Mouse (Mus musculus) ES-Bruce4 (cell line): ENCODE measurements at regions not wholly inside any gene's neighbourhood (a gene's known extent, or its start where the extent isn't known, plus 50 kb on each side); places are given as distances from the start of the nearest gene placed in this dataset.

Experiments
- H3K27ac ChIP-seq: 2 replicates; pipeline ENCODE4 v1.5.1; 2012; ENCODE audit warnings: low read length, inconsistent platforms; ENCODE audit not compliant: insufficient read depth
- H3K27me3 ChIP-seq: 2 replicates; pipeline ENCODE4 v1.6.1; 2012; ENCODE audit warnings: mild to moderate bottlenecking, low read length, inconsistent platforms; ENCODE audit not compliant: control insufficient read depth, poor library complexity, insufficient read depth, severe bottlenecking
- H3K36me3 ChIP-seq: 2 replicates; pipeline ENCODE4 v1.6.1; 2012; ENCODE audit warnings: inconsistent platforms, mild to moderate bottlenecking, low read length, moderate library complexity; ENCODE audit not compliant: control insufficient read depth, poor library complexity, insufficient read depth, severe bottlenecking
- H3K4me1 ChIP-seq: one replicate; pipeline ENCODE4 v1.8.1; 2011; ENCODE audit warnings: low read length; ENCODE audit not compliant: control insufficient read depth, insufficient read depth
- H3K4me3 ChIP-seq: 2 replicates; pipeline ENCODE4 v1.5.1; 2011; ENCODE audit warnings: low read depth, mild to moderate bottlenecking, low read length
- H3K9ac ChIP-seq: 2 replicates; pipeline ENCODE4 v1.6.1; 2012; ENCODE audit warnings: low read depth, mild to moderate bottlenecking, inconsistent platforms; ENCODE audit not compliant: poor library complexity, severe bottlenecking
- H3K9me3 ChIP-seq: replicated peaks from 2 replicates; pipeline ENCODE4 v1.6.1; 2012; ENCODE audit warnings: mild to moderate bottlenecking, low read length, inconsistent platforms; ENCODE audit not compliant: control insufficient read depth, poor library complexity, insufficient read depth, severe bottlenecking
- CTCF ChIP-seq: IDR thresholded peaks from one replicate; pipeline ENCODE4 v1.8.1; 2011; ENCODE audit warnings: low read depth, low read length
- EP300 ChIP-seq: IDR thresholded peaks from 2 replicates; pipeline ENCODE4 v1.6.1; 2011; ENCODE audit warnings: low read depth, low read length; ENCODE audit not compliant: insufficient read depth
- POLR2A ChIP-seq: IDR thresholded peaks from one replicate; pipeline ENCODE4 v1.8.1; 2011; ENCODE audit warnings: low read length; ENCODE audit not compliant: insufficient read depth

DNA sequence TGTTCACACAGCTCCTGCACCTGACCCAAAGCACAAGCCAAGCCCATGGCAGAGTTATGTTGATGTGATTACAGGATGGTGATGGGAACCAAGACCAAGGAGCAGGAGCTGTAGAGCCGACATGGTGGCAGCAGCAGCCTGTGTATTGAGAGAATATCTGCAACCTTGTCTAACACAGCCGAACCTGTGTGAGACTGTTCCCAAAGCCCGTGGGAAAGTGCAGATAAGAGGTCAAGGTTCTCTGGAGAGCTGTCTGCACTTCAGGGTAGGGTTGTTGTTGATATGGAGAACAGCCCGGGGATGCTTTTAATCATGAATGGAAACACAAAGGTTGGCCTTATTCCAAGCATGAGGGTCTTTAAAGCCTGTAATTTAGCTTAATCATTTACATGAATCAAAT lies 110.4 kb downstream of the Adra2a start:
- Histone ChIP-seq H3K27ac (no peak overlapping the region), H3K9ac (no peak overlapping the region), H3K4me1 (no peaks in the 10 kb centered on the region), H3K27me3 (no peaks in the 10 kb centered on the region), H3K36me3 (no peaks in the 10 kb centered on the region), H3K9me3 (no peaks in the 10 kb centered on the region), H3K4me3 (no peak overlapping the region)
- no peak for TF ChIP-seq POLR2A
- no peak for TF ChIP-seq CTCF
- no peak for TF ChIP-seq EP300

DNA sequence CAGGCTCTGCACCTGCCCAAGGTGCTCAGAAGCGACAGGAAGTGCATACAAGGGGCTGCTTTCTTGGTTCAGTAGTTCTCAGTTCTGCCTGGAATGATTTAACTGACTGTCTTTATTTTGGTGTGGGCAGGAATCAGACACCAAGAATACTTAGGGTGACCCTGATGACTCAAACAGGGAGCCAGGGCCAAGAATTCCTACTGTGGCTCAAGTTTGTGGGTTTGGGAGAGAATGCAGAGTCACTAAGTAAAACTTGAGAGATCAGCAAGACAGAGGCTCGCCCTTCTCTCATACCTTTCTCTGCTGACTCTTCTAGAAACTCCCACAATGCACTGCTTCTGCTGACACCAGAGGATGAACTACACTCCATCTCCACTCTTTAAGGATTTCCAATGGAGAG lies 126.4 kb downstream of the Adra2a start:
- no peak overlapping the region for H3K4me3 ChIP-seq
- no peaks in the 10 kb centered on the region; the same call in 1 of the 2 replicates for H3K27me3 ChIP-seq
- no peaks in the 10 kb centered on the region for H3K36me3 ChIP-seq

DNA sequence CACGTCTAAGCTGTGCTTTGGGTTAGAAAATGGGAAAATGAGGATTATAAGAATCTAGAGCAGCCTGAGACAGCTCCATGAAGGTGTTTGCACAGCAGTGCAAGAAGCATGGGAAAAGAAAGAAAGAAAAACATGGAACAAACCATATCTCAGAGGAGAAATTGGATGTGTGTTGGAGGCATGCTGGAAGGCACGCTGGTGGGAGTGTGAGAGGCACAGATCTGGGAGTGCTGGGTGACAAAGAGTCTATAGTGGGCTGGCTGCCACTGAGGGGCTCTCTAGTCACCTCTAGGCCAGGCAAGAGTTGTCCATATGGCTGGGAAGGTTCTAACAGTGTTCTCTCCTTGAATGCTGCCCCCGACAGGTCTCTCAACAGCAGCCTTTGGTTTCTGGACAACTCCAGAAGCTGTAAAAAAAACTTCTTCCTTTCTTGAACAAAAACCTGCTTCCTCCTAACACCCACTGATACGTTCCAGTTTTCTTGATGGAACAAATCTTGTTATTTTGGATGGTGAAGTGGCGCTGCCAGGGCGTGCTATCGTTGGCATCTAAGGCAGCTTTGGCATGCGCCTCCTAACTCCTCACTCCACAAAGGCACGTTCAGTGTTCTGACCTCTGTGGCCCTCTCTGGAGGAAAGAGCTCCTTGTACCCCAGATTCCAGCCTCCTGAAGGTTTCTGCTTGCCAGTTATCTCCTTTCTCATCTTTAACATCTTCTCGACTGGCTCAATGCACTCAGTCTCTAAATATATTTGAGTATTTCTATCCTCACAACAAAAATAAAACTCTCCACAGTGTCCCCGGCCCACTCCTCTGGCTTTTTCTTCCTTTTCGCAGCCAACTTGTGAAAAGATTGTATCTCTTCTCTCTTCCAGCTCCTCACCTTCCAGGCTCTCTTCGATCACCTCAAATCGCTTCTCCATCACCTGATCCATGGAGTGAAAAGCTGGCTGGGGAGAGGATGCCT lies 130.4 kb downstream of the Adra2a start:
- H3K9ac ChIP-seq, result no peak overlapping the region
- H3K9me3 ChIP-seq, result peaks cover 4% of the 10 kb centered on the region; the same call in 1 of the 2 replicates
- no peak for TF ChIP-seq CTCF
- no peak for TF ChIP-seq POLR2A
- no peak for TF ChIP-seq EP300
- H3K4me3 ChIP-seq, result no peak overlapping the region
- H3K36me3 ChIP-seq, result no peaks in the 10 kb centered on the region
- H3K27me3 ChIP-seq, result no peaks in the 10 kb centered on the region; the same call in 1 of the 2 replicates
- H3K27ac ChIP-seq, result no peak overlapping the region
- H3K4me1 ChIP-seq, result no peaks in the 10 kb centered on the region

More for the DNA sequence above, 126.4 kb downstream of the Adra2a start:
- H3K9ac ChIP-seq, result no peak overlapping the region
- no peak overlapping the region; the same call in 1 of the 2 replicates for H3K27ac ChIP-seq
- H3K4me1 ChIP-seq, result no peaks in the 10 kb centered on the region
- peaks cover 4% of the 10 kb centered on the region; the same call in 1 of the 2 replicates for H3K9me3 ChIP-seq
- TF ChIP-seq EP300 (0 out of 2 replicates have a peak, but pooled peaks have one; percentile 22), POLR2A (no peak)

- Histone ChIP-seq H3K27me3 (no peaks in the 10 kb centered on the region; the same call in 1 of the 2 replicates), H3K36me3 (no peaks in the 10 kb centered on the region), H3K9me3 (peaks cover 4% of the 10 kb centered on the region; the same call in 1 of the 2 replicates), H3K27ac (no peak overlapping the region), H3K4me3 (no peak overlapping the region), H3K4me1 (no peaks in the 10 kb centered on the region), H3K9ac (no peak overlapping the region)
- no peak for TF ChIP-seq POLR2A
- no peak for TF ChIP-seq EP300
- TF ChIP-seq CTCF, result no peak
These were observed 131.8 kb downstream of the Adra2a start for GRCm38 (mm10) chr19:54175766-54176165.

- 0 out of 2 replicates have a peak, but pooled peaks cover under 1% of the 10 kb centered on the region for H3K9me3 ChIP-seq
- no peaks in the 10 kb centered on the region for H3K36me3 ChIP-seq
- H3K4me3 ChIP-seq, result no peak overlapping the region
- H3K27me3 ChIP-seq, result no peaks in the 10 kb centered on the region; the same call in 1 of the 2 replicates
- no peak overlapping the region for H3K27ac ChIP-seq
- H3K9ac ChIP-seq, result no peak overlapping the region
- H3K4me1 ChIP-seq, result no peaks in the 10 kb centered on the region
- TF ChIP-seq CTCF (no peak), EP300 (no peak), POLR2A (no peak)
These were observed 133.5 kb downstream of the Adra2a start for GRCm38 (mm10) chr19:54177491-54177890.

DNA sequence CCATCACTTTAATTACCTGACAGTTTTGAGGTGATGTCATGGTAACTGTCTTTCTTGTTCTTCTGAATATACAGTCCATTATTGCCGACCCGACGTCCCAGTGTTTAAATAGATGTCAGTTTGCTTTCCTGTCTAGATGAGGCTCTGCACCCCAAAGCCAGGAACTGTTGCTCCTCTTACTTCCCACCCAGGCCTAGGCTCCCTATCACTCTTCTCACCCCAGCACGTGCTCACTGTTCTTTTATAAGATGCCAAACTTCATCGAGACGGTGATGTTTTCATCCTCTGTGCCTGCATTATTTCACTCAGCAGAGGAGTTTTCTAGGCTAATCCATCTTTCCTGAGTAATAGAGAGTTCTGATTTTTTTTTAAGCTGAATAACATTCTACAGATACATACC lies 156.5 kb downstream of the Adra2a start:
- Histone ChIP-seq H3K27ac (no peak overlapping the region), H3K27me3 (no peaks in the 10 kb centered on the region), H3K9me3 (no peaks in the 10 kb centered on the region), H3K36me3 (no peaks in the 10 kb centered on the region), H3K4me1 (no peaks in the 10 kb centered on the region), H3K4me3 (no peak overlapping the region), H3K9ac (no peak overlapping the region)
- TF ChIP-seq EP300 (no peak), POLR2A (no peak), CTCF (no peak)
